Mouse (Mus musculus) heart, postnatal 0 days (tissue): ENCODE results near the gene Ahcyl2.

Experiments used
- CTCF ChIP-seq: IDR thresholded peaks from 2 replicates; pipeline ENCODE4 v1.5.1; 2016; ENCODE audit warnings: antibody characterized with exemption, control low read depth, low read depth
- EP300 ChIP-seq: IDR thresholded peaks from 2 replicates; pipeline ENCODE4 v1.6.1; 2016; ENCODE audit warnings: antibody characterized with exemption, low read depth

- TF ChIP-seq CTCF (no peak), EP300 (no peak)
Observed at GRCm38 (mm10) chr6:29776542-29777237, 8.9 kb downstream of the Ahcyl2 start.
